Mouse (Mus musculus) retina, adult 2 months (tissue): ENCODE data around the gene Selenon.

Experiments used
- DNase-seq: peaks from one replicate; pipeline ENCODE4 v3.0.0-alpha.2; 2012; ENCODE audit warnings: low read depth, low spot score

Gene Selenon

GRCm38 (mm10) chr4:134546814-134547705, 4.9 kb downstream of the Selenon start:
- no peak for DNase-seq

DNA sequence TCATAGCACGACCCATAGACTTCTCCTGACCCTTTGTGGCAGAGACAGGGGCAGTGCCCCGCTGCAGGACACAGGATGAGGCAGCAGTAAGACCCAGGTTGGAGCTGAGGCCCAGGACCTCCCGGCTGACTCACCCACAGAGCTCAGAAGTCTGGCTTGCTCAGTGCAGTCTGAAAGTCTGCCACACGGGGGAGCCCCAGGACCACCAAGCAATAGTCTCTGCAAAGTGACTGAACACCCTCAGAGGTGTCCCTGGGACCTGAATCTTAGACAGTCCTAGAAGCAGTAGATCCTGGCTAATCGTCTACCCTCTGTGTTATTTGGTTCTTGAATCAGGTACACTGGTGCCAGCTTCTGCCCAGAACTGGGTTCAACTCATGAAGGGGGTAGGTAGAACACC, 8.7 kb downstream of the Selenon start:
- peak; percentile 65 for DNase-seq

GRCm38 (mm10) chr4:134542726-134543125, 9.2 kb downstream of the Selenon start:
- DNase-seq = no peak

- DNase-seq = no peak
Observed at GRCm38 (mm10) chr4:134538997-134539580, 12.9 kb downstream of the Selenon start.

DNA sequence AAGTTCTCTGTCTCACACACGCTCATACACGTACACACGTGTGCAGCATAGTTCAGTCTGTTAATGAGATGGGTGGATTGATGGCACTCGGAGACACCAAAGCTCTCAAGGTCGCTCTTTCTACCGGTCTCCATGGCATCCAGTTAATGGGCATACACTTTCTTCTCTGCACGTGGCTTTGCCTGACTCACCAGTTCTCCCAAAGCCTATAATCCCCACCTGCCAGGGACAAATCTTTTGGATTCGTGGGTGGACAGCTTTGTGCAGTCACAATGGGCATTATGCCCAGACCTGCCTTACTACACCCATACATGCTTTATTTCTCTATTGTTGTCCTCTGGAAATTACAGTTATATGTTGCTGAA, 16.2 kb downstream of the Selenon start:
- no peak for DNase-seq

- peak; percentile 83 for DNase-seq
Observed at GRCm38 (mm10) chr4:134534932-134535786, 16.8 kb downstream of the Selenon start, which contains the start of gene Mtfr1l. Gene Mtfr1l (minus strand): TSS chr4:134535387.

- no peak for DNase-seq
Observed at GRCm38 (mm10) chr4:134534124-134534886, 17.7 kb downstream of the Selenon start.

DNA sequence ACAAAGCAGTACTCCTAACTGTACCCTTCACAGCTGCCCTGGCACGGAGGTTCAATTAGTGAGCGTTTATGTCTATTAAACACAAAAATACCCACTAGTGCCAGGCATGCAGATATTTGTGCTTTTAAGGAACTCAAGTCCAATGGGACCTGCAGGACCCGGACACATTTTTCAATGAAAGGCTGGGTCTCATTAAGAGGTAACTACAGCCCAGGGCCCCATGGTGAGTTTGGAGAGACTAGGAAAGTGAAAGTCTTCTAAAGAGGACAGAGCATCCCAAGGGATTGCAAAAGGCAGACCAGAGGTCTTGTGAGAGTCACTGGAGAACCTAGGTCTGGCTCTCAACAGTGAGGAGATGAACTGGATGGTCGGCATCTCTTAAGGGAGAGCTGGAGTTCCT, 18.5 kb downstream of the Selenon start:
- DNase-seq = no peak

- no peak for DNase-seq
Observed at GRCm38 (mm10) chr4:134532928-134533327, 19.0 kb downstream of the Selenon start.

GRCm38 (mm10) chr4:134526220-134526619, 25.7 kb downstream of the Selenon start:
- no peak for DNase-seq

DNA sequence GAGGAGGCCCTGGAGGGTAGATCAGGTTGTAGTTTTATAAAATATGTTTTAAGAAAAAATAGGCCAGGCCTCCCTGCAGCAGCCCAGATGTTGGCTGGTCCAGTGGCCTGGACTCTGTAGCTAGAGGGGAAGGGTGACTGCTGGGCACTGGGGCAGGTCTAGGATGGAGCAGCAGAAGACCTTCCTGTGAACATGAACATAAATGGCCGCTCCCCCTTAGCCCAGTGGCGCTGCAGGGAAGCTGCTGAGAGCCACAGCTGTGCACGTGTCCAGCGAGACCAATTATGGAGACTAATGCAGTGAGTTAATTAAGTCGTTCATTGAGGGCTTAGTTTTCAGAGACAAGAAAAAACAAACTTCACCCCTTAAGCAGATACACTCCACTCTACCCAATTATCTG, 26.2 kb downstream of the Selenon start:
- no peak for DNase-seq

GRCm38 (mm10) chr4:134523447-134523846, 28.5 kb downstream of the Selenon start:
- DNase-seq = no peak

DNA sequence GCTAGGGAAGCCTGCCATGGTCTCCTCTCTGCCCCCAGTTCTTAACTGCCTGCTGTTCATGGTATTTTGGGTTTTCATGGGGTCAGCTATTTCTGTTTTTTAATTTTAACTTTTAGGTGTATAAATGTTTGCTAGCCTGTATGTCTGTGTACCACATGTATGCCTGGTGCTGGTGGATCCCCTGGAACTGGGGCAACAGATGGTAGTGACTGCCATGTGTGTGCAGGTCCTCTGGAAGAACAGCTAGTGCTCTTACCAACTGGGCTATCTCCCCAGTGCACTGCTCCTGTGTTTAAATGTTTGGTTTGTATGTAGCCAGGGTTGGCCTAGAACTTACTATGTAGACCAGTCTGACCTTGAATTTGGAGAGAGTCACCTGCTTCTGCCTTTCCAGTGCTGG, 32.7 kb downstream of the Selenon start:
- DNase-seq = no peak

- no peak for DNase-seq
Observed at GRCm38 (mm10) chr4:134518541-134518940, 33.4 kb downstream of the Selenon start.

GRCm38 (mm10) chr4:134517719-134518118, 34.2 kb downstream of the Selenon start:
- DNase-seq = no peak

- no peak for DNase-seq
Observed at GRCm38 (mm10) chr4:134516981-134517380, 35.0 kb downstream of the Selenon start.

GRCm38 (mm10) chr4:134515614-134516013, 36.4 kb downstream of the Selenon start:
- no peak for DNase-seq

DNA sequence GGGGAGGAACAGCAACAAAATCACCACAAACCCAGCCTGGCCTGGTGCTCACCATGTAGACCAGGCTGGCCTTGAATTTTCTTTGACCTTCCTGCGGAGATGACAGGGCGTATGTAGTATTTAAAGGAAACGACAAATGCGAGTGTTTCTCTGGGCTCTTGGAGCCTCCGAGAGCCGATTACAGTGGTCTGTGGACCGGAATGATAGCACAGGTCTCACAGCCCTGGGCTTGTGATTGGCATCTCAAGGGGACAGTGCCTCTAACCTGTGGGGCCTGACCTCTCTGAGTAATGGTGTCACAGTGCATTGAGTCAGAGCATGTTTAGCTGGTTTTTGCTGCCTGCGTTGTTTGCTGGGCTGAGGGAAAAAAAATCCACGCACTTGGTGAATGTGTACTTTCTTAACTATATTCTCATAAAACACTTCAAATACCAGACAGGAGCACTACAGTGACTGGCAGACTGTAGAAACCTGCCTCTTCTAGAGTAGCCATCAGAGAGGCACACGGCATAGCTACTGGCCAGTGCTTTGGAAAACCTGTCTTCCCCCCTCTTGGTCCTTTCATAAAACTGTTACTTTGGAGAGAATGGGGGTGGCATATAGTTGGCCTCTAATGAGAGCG, 37.5 kb downstream of the Selenon start:
- no peak for DNase-seq

DNA sequence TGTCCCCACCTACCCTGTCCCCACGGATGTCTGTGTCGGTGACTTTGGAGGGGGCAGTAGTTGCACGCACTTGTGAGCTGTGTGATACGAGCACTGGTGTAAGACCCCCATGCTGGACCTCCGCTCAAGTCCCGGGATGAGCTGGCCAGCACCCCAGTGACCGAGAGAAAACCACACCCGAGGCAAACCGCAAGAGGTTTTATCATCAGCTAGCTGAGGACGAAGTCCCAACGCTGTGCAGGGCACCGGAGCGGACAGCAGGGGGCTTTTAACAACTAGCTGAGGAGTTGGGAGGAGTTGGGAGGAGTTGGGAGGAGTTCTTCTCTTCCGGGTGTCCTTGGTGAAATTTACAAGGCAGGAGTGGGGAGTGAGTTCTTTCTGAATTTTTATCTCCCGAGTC, 39.2 kb downstream of the Selenon start:
- no peak for DNase-seq

GRCm38 (mm10) chr4:134511730-134512129, 40.2 kb downstream of the Selenon start:
- no peak for DNase-seq

- peak; percentile 69 for DNase-seq
Observed at GRCm38 (mm10) chr4:134510845-134511411, 41.0 kb downstream of the Selenon start, which contains the start of gene Aunip. Gene Aunip (plus strand): TSS chr4:134510999.
